Mouse (Mus musculus): ENCODE data around the gene Cish. TPM values are rescaled to one million over a fixed set of nuclear protein-coding genes. Genes with fewer than 3 reads are reported as not detected.

Cish gene
- polyA plus RNA-seq (2016; fragmentation: Nextera tagmentation; extraction: Ambion mirVana) = 6.6 and 9.3 TPM in 2 replicates

DNA sequence AAGGTAGTCTGAATTCAATTTTAAA is at the start of gene Cish:
TSS of gene Cish (plus strand) at position 11 of the 25 bp plus-strand sequence.
- no peaks in the 10 kb centered on the region for H3K9me3 ChIP-seq
- peaks cover 12% of the 10 kb centered on the region for H3K27me3 ChIP-seq (replicated peaks)
- peaks cover 3% of the 10 kb centered on the region for H3K36me3 ChIP-seq
- peaks cover 17% of the 10 kb centered on the region for H3K4me1 ChIP-seq
- peak within 1 kb of the TSS; percentile 62 for H3K9ac ChIP-seq
- no peak within 1 kb of the TSS for H3K27ac ChIP-seq
- no peak for ATAC-seq (ENCODE audit: low FRiP score, low read depth)
- H3K4me2 ChIP-seq (replicated peaks) = peak within 1 kb of the TSS; percentile 88
- H3K4me3 ChIP-seq = peak within 1 kb of the TSS; percentile 59

DNA sequence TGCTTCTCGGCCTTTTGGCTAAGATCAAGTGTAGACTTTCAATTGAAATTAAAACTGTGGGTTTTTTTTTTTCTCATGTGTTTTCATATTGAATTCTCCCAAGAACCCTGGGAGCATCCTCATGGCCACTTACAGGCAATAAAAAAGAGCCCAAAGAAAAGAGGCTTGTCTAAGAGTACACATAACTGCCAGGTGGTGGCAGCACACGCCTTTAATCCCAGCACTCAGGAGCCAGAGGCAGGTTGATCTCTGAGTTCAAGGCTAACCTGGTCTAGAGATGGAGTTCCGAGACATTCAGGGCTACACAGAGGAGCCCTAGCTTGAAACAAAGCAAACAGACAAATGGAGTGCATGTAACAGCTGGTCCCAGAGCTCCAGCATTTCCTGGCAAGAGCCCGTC is 49.7 kb upstream of the Cish start:
- ATAC-seq (ENCODE audit: low FRiP score, low read depth) = no peak
- H3K9me3 ChIP-seq = no peaks in the 10 kb centered on the region
- no peak overlapping the region for H3K4me2 ChIP-seq (replicated peaks)
- no peaks in the 10 kb centered on the region for H3K4me1 ChIP-seq
- WGBS = 68% methylated on average over 4 of the region's 4 CpGs
- H3K27ac ChIP-seq = no peak overlapping the region
- no peak overlapping the region for H3K9ac ChIP-seq
- no peaks in the 10 kb centered on the region for H3K36me3 ChIP-seq
- no peaks in the 10 kb centered on the region for H3K27me3 ChIP-seq (replicated peaks)
- no peak overlapping the region for H3K4me3 ChIP-seq

DNA sequence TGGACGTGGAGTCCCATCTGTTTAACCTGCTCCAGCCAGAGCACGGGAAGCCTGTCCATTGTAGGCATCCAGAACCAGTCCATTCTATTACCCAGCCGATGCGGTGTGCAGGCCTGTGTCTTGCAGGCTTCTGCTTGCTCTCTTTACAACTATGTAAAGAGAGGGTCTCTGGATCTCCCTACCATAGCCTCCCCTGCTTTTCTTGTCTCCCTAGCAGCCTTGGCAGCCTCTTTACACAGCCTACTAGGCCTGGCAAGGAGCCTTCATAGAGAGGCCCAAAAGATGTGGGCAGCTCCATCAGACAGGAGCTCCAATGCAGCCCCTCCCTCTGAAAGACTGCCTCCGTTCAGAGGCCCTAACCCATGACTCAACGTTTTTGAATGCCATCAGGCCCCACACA is 46.7 kb upstream of the Cish start:
- no peak overlapping the region for H3K9ac ChIP-seq
- no peaks in the 10 kb centered on the region for H3K27me3 ChIP-seq (replicated peaks)
- no peaks in the 10 kb centered on the region for H3K36me3 ChIP-seq
- no peak for ATAC-seq (ENCODE audit: low FRiP score, low read depth)
- peaks cover 6% of the 10 kb centered on the region; the same call in 1 of the 2 replicates for H3K4me1 ChIP-seq
- no peak overlapping the region for H3K4me2 ChIP-seq (replicated peaks)
- no peak overlapping the region for H3K4me3 ChIP-seq
- no peaks in the 10 kb centered on the region for H3K9me3 ChIP-seq
- WGBS = 79% methylated on average over 6 of the region's 6 CpGs
- no peak overlapping the region for H3K27ac ChIP-seq

DNA sequence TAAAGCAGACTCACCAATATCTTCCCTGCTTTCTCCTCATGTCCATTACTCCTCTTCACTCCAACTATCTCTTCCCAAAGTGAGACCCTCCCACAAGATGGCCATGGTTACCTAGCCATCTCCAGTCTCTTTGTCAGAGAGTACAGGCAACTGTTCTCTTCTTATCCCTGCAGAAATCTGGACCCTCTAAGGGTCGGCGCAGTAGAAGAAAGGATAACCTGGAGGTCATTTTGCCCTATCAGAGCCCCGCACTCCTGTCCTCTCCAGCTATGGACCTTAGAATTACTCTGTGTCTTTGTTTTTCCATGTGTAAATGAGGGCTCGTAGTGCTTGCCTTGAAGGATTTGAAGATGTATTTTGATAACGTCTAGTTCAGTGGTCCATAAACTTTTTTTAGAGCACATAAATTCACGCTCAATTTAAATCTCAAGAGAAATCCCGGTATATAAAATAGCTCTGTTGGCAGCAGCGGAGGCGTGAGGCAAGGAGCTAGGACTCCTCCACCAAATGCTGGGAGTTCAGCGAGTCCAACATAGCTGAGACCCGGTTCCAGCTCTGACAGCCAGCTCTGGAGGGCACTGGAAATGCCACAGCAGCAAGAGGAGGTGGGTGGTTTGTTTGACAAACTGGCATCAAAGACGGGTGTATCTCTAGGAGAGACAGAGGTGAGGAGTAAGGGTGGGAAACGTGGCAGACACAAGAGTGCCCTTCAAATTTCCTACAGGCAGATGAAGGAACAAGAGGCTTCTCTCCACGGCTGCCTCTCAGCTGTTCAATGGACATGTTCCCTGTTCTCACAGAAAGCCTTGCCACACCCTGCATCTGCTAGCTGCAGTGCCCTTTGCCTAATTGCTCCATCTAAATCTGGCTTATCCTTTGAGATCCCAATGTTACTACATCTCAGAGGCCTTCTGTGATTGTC is 45.1 kb upstream of the Cish start:
- 78% methylated on average over 14 of the region's 14 CpGs for WGBS
- Histone ChIP-seq H3K4me3 (no peak overlapping the region), H3K36me3 (no peaks in the 10 kb centered on the region), H3K9me3 (no peaks in the 10 kb centered on the region), H3K4me1 (peaks cover 14% of the 10 kb centered on the region), H3K9ac (no peak overlapping the region), H3K27ac (no peak overlapping the region), H3K4me2 (replicated peaks) (no peak overlapping the region), H3K27me3 (replicated peaks) (no peaks in the 10 kb centered on the region)
- no peak for ATAC-seq (ENCODE audit: low FRiP score, low read depth)

DNA sequence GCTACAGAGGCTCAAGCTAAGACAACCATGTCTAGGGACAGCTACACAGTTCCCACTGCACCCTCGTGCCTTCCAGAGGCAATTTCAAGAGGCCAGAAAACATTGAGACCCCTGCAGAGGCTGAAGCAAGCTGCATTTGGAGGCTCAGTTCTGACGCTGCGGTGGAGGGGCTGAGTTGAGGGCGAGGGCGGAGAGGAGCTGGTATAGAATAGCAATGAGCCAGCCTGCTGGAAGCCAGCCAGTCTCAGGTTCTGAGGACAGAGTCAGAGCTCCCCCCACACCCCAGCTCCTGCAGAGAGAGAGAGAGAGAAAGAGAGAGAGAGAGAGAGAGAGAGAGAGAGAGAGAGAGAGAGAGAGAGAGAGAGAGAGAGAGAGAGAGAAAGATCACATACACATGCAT is 43.7 kb upstream of the Cish start:
- peak; percentile 77; the same call in 1 of the 2 replicates for ATAC-seq (ENCODE audit: low FRiP score, low read depth)
- WGBS = 12% methylated on average over 5 of the region's 5 CpGs
- Histone ChIP-seq H3K36me3 (no peaks in the 10 kb centered on the region), H3K4me2 (replicated peaks) (peak overlapping the region; percentile 30; the same call in 1 of the 2 replicates), H3K27me3 (replicated peaks) (no peaks in the 10 kb centered on the region), H3K4me3 (no peak overlapping the region), H3K9me3 (no peaks in the 10 kb centered on the region), H3K4me1 (peaks cover 18% of the 10 kb centered on the region), H3K27ac (no peak overlapping the region), H3K9ac (no peak overlapping the region)

DNA sequence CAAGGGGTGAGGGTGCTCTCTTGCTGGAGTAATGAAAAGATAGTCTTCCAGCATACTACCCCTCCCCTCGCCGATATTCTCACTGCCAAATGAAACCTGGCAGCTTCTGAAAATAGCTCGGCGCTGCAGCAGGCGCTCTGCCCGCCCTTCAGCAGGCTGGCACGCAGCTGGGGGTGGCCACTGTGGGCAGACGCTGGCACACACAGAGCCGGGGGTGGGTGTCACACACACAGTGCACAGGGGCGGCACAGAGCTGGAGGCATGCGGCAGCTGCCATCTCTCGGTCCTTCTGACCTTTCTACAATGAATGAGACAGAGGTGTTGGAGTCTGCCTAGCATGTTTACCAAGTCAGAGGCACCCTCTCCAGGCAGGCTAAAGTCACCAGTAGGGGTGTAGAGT is 41.4 kb upstream of the Cish start:
- Histone ChIP-seq H3K4me3 (no peak overlapping the region), H3K9me3 (no peaks in the 10 kb centered on the region), H3K27me3 (replicated peaks) (no peaks in the 10 kb centered on the region), H3K36me3 (no peaks in the 10 kb centered on the region), H3K4me2 (replicated peaks) (no peak overlapping the region), H3K4me1 (peaks cover 18% of the 10 kb centered on the region), H3K27ac (no peak overlapping the region), H3K9ac (no peak overlapping the region)
- WGBS = 80% methylated on average over 12 of the region's 12 CpGs
- no peak for ATAC-seq (ENCODE audit: low FRiP score, low read depth)

DNA sequence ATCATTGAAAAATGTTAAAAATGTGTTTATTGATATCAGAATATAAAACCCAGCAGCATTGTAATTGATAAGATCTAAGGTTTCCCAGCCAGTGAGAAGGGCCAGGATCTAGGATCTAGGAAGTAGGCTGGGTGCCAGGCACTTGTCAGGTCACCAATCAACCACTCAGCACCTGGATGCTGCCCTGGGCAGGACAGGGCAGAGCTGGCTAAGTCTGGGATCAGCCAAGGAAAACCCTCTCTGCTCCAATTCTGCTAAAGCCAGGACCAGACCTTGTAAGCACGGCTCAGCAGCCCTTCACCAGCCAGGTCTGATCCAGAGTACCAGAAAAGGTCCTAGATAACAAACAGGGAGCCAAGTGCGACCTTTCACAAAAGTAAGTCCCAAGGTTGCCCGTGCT is 40.9 kb upstream of the Cish start:
- 89% methylated on average over 3 of the region's 3 CpGs for WGBS
- no peak overlapping the region for H3K4me2 ChIP-seq (replicated peaks)
- H3K27me3 ChIP-seq (replicated peaks) = no peaks in the 10 kb centered on the region
- H3K4me1 ChIP-seq = peaks cover 18% of the 10 kb centered on the region
- H3K9me3 ChIP-seq = no peaks in the 10 kb centered on the region
- H3K9ac ChIP-seq = no peak overlapping the region
- no peaks in the 10 kb centered on the region for H3K36me3 ChIP-seq
- H3K27ac ChIP-seq = no peak overlapping the region
- H3K4me3 ChIP-seq = no peak overlapping the region
- no peak for ATAC-seq (ENCODE audit: low FRiP score, low read depth)

DNA sequence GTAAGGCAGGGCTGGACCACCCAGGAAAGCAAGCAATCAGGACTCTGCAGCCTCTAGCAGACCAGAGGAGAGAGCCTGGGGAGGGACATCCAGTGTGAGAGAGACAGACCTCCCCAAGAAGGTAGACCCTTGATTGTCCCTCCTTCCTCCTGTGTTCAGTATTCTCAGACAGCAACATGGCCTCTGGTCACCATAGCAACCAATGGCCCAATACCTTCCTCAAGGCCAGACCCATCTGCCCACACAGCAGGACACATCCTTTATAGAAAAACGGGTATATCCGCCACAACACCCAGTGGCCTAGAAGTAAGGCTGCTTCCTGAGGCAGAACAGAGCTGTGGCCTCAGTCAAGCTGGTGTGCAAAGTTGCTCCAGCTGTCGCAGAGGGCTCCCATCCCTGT is 40.2 kb upstream of the Cish start:
- WGBS = 25% methylated on average over 3 of the region's 3 CpGs
- Histone ChIP-seq H3K4me3 (no peak overlapping the region), H3K27me3 (replicated peaks) (no peaks in the 10 kb centered on the region), H3K27ac (no peak overlapping the region), H3K36me3 (no peaks in the 10 kb centered on the region), H3K4me1 (peaks cover 18% of the 10 kb centered on the region), H3K9ac (no peak overlapping the region), H3K4me2 (replicated peaks) (no peak overlapping the region; the same call in 1 of the 2 replicates), H3K9me3 (no peaks in the 10 kb centered on the region)
- ATAC-seq (ENCODE audit: low FRiP score, low read depth) = no peak

DNA sequence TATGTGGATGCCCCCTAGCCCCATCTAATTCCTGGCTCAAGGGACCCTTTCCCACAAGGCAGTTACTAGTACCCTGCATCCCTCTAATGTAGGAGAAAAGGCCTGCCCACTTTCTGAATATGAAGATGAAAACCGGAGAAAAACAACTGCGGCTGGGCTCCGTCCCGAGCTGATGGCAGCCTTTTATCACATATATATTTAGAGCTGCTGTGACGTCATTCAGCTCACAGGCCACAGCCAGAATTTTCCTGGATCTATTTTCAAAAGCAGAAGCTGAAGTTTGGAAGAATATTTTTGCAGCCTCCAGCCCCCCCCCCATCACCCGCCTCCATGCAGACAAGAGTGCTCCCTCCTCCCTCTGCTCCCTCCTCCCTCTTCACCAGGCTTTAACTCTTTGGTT is 36.3 kb upstream of the Cish start:
- no peak overlapping the region for H3K9ac ChIP-seq
- H3K4me1 ChIP-seq = peaks cover 12% of the 10 kb centered on the region
- H3K4me3 ChIP-seq = no peak overlapping the region
- no peak for ATAC-seq (ENCODE audit: low FRiP score, low read depth)
- H3K27me3 ChIP-seq (replicated peaks) = no peaks in the 10 kb centered on the region
- H3K27ac ChIP-seq = no peak overlapping the region
- no peaks in the 10 kb centered on the region for H3K36me3 ChIP-seq
- H3K4me2 ChIP-seq (replicated peaks) = no peak overlapping the region
- 73% methylated on average over 6 of the region's 6 CpGs for WGBS
- no peaks in the 10 kb centered on the region for H3K9me3 ChIP-seq

DNA sequence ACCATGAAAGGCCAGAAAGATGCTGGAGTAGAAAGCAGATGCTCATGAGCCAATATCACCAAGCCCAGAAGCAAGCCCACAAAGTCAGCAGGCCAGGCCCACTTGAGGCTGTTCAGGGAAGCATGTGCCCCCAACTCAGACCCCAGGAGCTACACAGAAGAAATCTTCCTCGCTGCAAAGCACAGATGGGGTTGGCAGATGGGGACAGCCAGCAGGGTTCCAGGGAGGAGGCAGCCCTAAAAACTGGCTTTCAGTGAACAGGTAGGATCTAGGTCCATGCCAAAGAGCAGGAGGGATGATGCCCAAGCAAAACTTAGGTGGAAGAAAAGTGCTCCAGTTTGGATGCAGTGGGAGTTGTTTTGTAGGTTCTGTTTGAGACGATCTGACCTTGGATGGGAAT is 35.4 kb upstream of the Cish start:
- 72% methylated on average over 2 of the region's 2 CpGs for WGBS
- Histone ChIP-seq H3K27me3 (replicated peaks) (no peaks in the 10 kb centered on the region), H3K4me3 (no peak overlapping the region), H3K4me1 (peaks cover 7% of the 10 kb centered on the region), H3K4me2 (replicated peaks) (no peak overlapping the region), H3K9ac (no peak overlapping the region), H3K9me3 (no peaks in the 10 kb centered on the region), H3K36me3 (no peaks in the 10 kb centered on the region), H3K27ac (no peak overlapping the region)
- ATAC-seq (ENCODE audit: low FRiP score, low read depth) = no peak

DNA sequence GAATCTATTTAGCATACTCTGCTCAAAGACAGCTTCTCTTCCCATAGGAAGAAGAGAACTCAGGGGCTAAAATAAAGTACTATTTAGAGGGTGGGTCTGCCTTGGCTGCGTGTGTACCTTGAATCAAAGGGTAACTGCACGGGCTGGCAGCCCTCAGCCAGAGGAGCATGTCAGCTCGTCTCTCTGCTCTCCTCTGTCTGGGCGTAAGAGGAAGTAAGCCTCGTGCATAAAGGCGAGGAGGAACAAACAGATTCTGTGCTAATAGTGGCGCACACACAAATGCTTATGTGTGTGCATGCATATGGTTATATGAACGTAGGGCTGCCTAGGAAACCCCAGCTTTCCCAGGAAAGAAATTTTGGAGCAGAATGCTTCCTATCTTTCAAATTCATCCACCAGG is 35.0 kb upstream of the Cish start:
- no peak for ATAC-seq (ENCODE audit: low FRiP score, low read depth)
- H3K4me1 ChIP-seq = peaks cover 3% of the 10 kb centered on the region
- WGBS = 76% methylated on average over 8 of the region's 8 CpGs

DNA sequence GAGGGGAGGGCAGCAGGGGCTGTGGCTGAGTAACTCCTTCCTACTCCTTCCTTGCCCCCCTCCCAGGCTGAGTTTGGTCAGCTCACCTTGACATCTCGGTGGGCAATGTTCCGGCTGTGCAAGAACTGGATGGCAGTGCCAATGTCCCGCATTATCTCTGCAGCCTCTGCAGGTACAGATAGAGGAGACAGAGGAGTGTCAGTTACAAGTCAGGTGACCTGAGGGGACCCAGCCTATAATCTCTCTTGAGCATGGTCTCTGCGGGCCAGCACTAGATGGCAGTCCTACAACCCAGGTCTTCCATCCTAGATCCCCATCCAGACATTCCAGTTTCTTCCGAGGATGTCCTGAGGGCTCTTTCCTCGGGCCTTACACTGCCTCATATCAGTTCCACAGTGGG is 34.0 kb upstream of the Cish start:
- no peaks in the 10 kb centered on the region for H3K36me3 ChIP-seq
- no peaks in the 10 kb centered on the region for H3K27me3 ChIP-seq (replicated peaks)
- 79% methylated on average over 6 of the region's 6 CpGs for WGBS
- no peak for ATAC-seq (ENCODE audit: low FRiP score, low read depth)
- no peak overlapping the region for H3K27ac ChIP-seq
- H3K9me3 ChIP-seq = no peaks in the 10 kb centered on the region
- no peak overlapping the region for H3K4me3 ChIP-seq
- no peak overlapping the region for H3K4me2 ChIP-seq (replicated peaks)
- H3K4me1 ChIP-seq = no peaks in the 10 kb centered on the region
- no peak overlapping the region for H3K9ac ChIP-seq

More for the DNA sequence above, 35.0 kb upstream of the Cish start:
- H3K36me3 ChIP-seq = no peaks in the 10 kb centered on the region
- no peak overlapping the region for H3K27ac ChIP-seq
- H3K9me3 ChIP-seq = no peaks in the 10 kb centered on the region
- no peak overlapping the region for H3K4me2 ChIP-seq (replicated peaks)
- 0 out of 2 replicates have a peak overlapping the region, but pooled peaks have one; percentile 1 for H3K9ac ChIP-seq
- H3K4me3 ChIP-seq = no peak overlapping the region
- H3K27me3 ChIP-seq (replicated peaks) = no peaks in the 10 kb centered on the region

DNA sequence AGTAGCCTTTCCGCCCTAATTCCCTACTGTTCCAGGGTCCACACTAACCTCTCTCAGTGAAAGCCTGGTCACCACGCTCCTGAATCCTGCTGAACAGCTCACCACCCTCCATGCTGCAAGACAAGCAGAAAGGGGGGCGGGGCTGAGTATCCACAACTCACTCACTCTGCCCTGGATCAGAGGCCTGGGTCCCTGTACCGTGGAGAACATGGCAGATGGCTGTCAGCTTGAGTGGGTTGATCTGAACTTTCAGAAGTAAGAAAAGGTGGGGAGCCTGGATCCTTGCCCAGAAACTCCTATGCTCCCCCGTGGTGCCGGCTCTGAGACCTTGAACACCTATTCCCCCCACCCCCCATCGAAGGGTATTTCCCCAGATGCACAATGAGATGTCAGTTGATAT is 33.5 kb upstream of the Cish start:
- Histone ChIP-seq H3K4me2 (replicated peaks) (no peak overlapping the region), H3K4me1 (no peaks in the 10 kb centered on the region), H3K9me3 (no peaks in the 10 kb centered on the region), H3K9ac (no peak overlapping the region), H3K36me3 (no peaks in the 10 kb centered on the region), H3K27me3 (replicated peaks) (no peaks in the 10 kb centered on the region), H3K4me3 (no peak overlapping the region), H3K27ac (no peak overlapping the region)
- 81% methylated on average over 7 of the region's 7 CpGs for WGBS
- no peak for ATAC-seq (ENCODE audit: low FRiP score, low read depth)
